Mouse (Mus musculus) midbrain, postnatal 0 days (tissue): Measurements from ENCODE around the gene Hapln2. TPM values are rescaled to one million over a fixed set of nuclear protein-coding genes. Genes with fewer than 3 reads are reported as not detected.

ENCODE experiments used
- ATAC-seq: fragments of 200-750 bp; cut with Nextera tagmentation; 2 replicates; pipeline ENCODE4 v1.8.0; 2017; ENCODE audit warnings: moderate number of reproducible peaks, mild to moderate bottlenecking, moderate TSS enrichment, moderate library complexity; ENCODE audit not compliant: low FRiP score
- DNase-seq: peaks from one replicate; pipeline ENCODE4 v3.0.0-alpha.2; 2015; ENCODE audit warnings: low spot score
- H3K27ac ChIP-seq: fragments of 300-500 bp; sonication (generic); 2 replicates; pipeline ENCODE4 v1.5.1; 2014; ENCODE audit warnings: low read depth, mild to moderate bottlenecking, low read length, mixed read lengths
- H3K27me3 ChIP-seq: fragments of 300-500 bp; sonication (generic); 2 replicates; pipeline ENCODE4 v1.6.1; 2014; ENCODE audit warnings: low read length, control low read depth, mixed read lengths; ENCODE audit not compliant: insufficient read depth
- H3K36me3 ChIP-seq: fragments of 300-500 bp; sonication (generic); 2 replicates; pipeline ENCODE4 v1.6.1; 2014; ENCODE audit warnings: low read length, control low read depth, mixed read lengths; ENCODE audit not compliant: insufficient read depth
- H3K4me1 ChIP-seq: fragments of 300-500 bp; sonication (generic); 2 replicates; pipeline ENCODE4 v1.6.1; 2014; ENCODE audit warnings: mild to moderate bottlenecking, control low read depth, antibody characterized with exemption, low read length, mixed read lengths; ENCODE audit not compliant: insufficient read depth
- H3K4me2 ChIP-seq: fragments of 300-500 bp; sonication (generic); 2 replicates; pipeline ENCODE4 v1.6.1; 2014; ENCODE audit warnings: low read depth, mild to moderate bottlenecking, low read length, mixed read lengths; ENCODE audit not compliant: poor library complexity, severe bottlenecking
- H3K4me3 ChIP-seq: fragments of 300-500 bp; sonication (generic); 2 replicates; pipeline ENCODE4 v1.5.1; 2014; ENCODE audit warnings: low read depth, mild to moderate bottlenecking, low read length, moderate library complexity
- H3K9ac ChIP-seq: fragments of 300-500 bp; sonication (generic); replicated peaks from 2 replicates; pipeline ENCODE4 v1.6.1; 2014; ENCODE audit warnings: mild to moderate bottlenecking, low read length, moderate library complexity, mixed read lengths; ENCODE audit not compliant: poor library complexity, severe bottlenecking
- H3K9me3 ChIP-seq: fragments of 300-500 bp; sonication (generic); 2 replicates; pipeline ENCODE4 v1.6.1; 2016; ENCODE audit warnings: low read length, control low read depth
- CTCF ChIP-seq: IDR thresholded peaks from 2 replicates; pipeline ENCODE4 v1.5.1; 2016; ENCODE audit warnings: antibody characterized with exemption, mild to moderate bottlenecking
- WGBS: fragments of 180-500 bp; shearing (Covaris S2); extraction: QIAGEN DNeasy Blood & Tissue Kit; methylation state at CpG from one replicate; pipeline ENCODE4 v1.1.7; 2014; 5-methylcytosine and 5-hydroxymethylcytosine counted together
- polyA plus RNA-seq: library from polyadenylated mRNA; unstranded; fragments of >200 nt; fragmentation: Nextera tagmentation; extraction: Ambion mirVana; gene quantifications from 2 replicates; pipeline ENCODE4 v1.2.1, GENCODE M21; 2015
- total RNA-seq: library from RNA; depleted of rRNA; stranded (reverse); fragments of >200 nt; gene quantifications from 2 replicates; pipeline ENCODE4 v1.2.3, GENCODE M21; 2014; rRNA removed

Hapln2 gene
- total RNA-seq (2.4 and 3.0 TPM in 2 replicates), polyA plus RNA-seq (0.83 and 0.85 TPM in 2 replicates)

DNA sequence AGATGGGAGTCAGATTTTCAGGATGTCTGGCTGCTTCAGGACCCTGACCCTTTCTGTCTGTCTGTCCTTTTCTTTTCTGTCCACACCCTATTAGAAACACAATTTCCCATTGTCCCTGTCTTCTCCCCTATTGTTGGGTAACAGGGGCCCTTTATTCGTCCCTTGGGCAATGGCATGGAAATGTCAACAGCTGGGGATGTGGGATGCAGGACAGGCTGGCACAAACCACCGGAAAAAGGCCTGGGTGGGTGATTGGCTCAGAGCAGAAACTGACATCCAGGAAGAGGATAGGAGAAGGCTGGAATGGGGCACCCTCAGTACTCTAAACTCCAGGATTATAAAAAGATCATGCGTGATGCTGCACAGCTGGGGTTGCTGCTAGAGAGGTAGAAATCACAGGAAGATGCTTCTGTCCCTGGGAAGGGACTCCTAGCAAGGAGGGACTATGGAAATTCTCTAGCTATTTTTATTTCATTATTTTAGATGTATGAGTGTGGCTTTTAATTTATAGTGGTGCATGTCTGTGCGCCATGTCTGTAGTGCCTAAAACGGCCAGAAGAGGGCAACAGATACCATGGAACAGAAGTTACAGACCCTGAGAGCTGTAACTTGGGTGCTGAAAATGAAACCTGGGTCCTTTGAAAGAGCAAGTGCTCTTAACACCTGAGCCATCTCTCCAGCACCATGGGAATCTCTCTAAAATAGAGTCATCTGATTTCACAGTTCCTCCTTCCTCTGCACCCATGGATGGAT is at the start of gene Hapln2:
Gene Hapln2, minus strand, starts transcription at position 150 of the 753 bp plus-strand sequence.
- Histone ChIP-seq H3K27me3 (peaks cover 36% of the 10 kb centered on the region), H3K4me1 (0 out of 2 replicates have a peak, but pooled peaks cover 5% of the 10 kb centered on the region), H3K9me3 (no peaks in the 10 kb centered on the region), H3K4me3 (no peak within 1 kb of the TSS), H3K4me2 (no peak within 1 kb of the TSS), H3K9ac (no peak within 1 kb of the TSS), H3K36me3 (no peaks in the 10 kb centered on the region), H3K27ac (no peak within 1 kb of the TSS)
- DNase-seq (no peak), ATAC-seq (no peak)
- peak; percentile 50 for TF ChIP-seq CTCF
- 50% methylated on average over 5 of the region's 5 CpGs for WGBS

DNA sequence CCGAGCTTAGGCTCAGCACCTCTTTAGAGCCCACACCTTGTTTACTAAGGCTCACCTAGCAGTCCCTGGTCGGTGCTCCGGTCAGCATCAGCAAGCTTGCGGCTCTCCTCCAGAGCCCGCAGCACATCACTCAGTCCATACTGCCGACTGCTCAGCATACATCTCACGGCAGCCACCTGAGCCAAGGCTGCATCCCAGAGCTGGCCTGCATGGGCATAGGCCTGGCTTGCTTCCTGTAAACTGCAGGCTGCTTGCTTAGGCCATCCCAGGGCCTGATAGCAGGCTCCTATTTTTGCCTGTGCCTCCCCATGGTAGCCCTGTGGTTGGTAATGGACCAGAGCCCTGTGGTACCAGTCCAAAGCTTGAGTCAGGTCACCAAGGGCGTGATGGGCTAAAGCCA is 47.4 kb upstream of the Hapln2 start:
- Histone ChIP-seq H3K4me3 (no peak overlapping the region), H3K36me3 (no peaks in the 10 kb centered on the region), H3K4me1 (no peaks in the 10 kb centered on the region), H3K4me2 (no peak overlapping the region), H3K9ac (no peak overlapping the region), H3K27me3 (no peaks in the 10 kb centered on the region), H3K27ac (no peak overlapping the region), H3K9me3 (no peaks in the 10 kb centered on the region)
- no peak for ATAC-seq
- TF ChIP-seq CTCF, result no peak
- DNase-seq, result no peak
- 76% methylated on average over 8 of the region's 8 CpGs for WGBS

DNA sequence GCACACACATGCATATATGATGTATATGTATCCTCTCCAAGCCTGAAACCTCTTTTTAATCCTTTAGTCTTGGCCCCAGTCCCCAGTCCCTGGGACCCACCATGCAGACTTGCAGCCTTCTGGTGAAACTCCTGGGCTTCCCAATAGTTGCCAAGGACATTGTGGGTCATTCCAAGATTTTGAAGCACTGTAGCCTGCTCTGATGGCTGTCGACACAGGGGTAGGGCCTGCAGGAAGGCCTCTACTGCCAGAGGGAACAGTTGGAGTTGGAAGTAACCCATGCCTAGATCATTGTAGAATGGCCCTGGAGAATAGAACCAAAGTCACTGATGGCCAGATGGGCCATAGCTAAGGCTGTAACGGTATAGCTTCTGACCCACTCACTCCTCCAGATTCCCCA is 47.0 kb upstream of the Hapln2 start:
- TF ChIP-seq CTCF, result no peak
- no peak for DNase-seq

DNA sequence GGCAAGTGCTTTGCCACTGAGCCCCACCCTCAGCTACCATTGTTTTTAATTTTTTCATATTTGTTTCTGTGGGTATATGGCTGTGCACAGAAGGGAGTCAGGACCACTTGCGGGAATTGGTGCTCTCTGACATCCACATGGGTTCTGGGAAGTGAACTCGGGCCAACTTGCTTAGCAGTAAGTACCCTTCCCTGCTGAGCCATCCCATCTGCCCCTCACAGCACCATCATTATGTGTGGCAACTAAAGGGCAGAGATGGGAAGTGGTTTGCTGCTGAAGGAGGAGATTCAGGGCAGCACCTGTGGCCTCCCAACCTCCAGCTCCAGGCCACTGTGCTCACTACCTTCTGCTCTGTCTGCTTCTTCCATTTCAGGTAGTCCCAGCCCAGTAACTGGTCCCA is 46.2 kb upstream of the Hapln2 start:
- ATAC-seq (no peak), DNase-seq (no peak)
- H3K4me2 ChIP-seq, result no peak overlapping the region
- no peaks in the 10 kb centered on the region for H3K9me3 ChIP-seq
- no peaks in the 10 kb centered on the region for H3K36me3 ChIP-seq
- no peak overlapping the region for H3K4me3 ChIP-seq
- 76% methylated on average over 2 of the region's 2 CpGs for WGBS
- no peak for TF ChIP-seq CTCF
- no peak overlapping the region for H3K27ac ChIP-seq
- H3K27me3 ChIP-seq, result no peaks in the 10 kb centered on the region
- H3K4me1 ChIP-seq, result no peaks in the 10 kb centered on the region
- no peak overlapping the region for H3K9ac ChIP-seq

More for the DNA sequence above, 47.0 kb upstream of the Hapln2 start:
- Histone ChIP-seq H3K36me3 (no peaks in the 10 kb centered on the region), H3K27me3 (no peaks in the 10 kb centered on the region), H3K4me1 (no peaks in the 10 kb centered on the region), H3K9ac (no peak overlapping the region), H3K9me3 (no peaks in the 10 kb centered on the region), H3K4me3 (no peak overlapping the region), H3K4me2 (no peak overlapping the region), H3K27ac (no peak overlapping the region)
- no peak for ATAC-seq
- WGBS, result 67% methylated on average over 2 of the region's 2 CpGs

DNA sequence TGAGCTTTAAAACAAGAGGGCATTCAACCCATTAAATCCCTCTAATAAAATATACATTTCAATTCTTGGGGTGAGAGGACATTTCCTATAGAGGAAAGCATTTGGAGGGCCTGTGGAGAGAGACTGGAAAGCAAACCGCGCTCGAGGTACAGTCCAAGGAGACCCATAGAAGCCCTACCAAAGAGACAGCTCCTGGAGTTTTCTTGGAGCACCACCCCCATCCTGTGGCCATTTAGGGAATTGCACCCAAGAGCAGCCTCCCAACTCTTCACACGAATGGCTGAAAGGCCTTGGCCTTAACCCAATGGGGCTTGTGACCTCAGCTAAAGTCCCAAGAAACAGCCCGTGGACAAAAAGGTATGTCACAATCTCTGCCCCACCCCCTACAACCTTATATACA is 44.4 kb upstream of the Hapln2 start:
- Histone ChIP-seq H3K9ac (no peak overlapping the region), H3K4me3 (no peak overlapping the region), H3K36me3 (no peaks in the 10 kb centered on the region), H3K4me2 (no peak overlapping the region), H3K27ac (no peak overlapping the region), H3K9me3 (no peaks in the 10 kb centered on the region), H3K4me1 (no peaks in the 10 kb centered on the region), H3K27me3 (no peaks in the 10 kb centered on the region)
- DNase-seq (peak; percentile 86), ATAC-seq (peak; percentile 76)
- WGBS, result 3% methylated on average over 5 of the region's 5 CpGs
- TF ChIP-seq CTCF, result peak; percentile 97

GRCm38 (mm10) chr3:88068386-88068785 is 41.0 kb upstream of the Hapln2 start:
- H3K4me3 ChIP-seq, result no peak overlapping the region
- ATAC-seq (no peak), DNase-seq (peak; percentile 32)
- no peak overlapping the region for H3K4me2 ChIP-seq
- WGBS, result 24% methylated on average over 2 of the region's 2 CpGs
- no peak overlapping the region for H3K27ac ChIP-seq
- H3K4me1 ChIP-seq, result no peaks in the 10 kb centered on the region
- H3K27me3 ChIP-seq, result no peaks in the 10 kb centered on the region
- H3K36me3 ChIP-seq, result no peaks in the 10 kb centered on the region
- H3K9ac ChIP-seq, result no peak overlapping the region
- no peaks in the 10 kb centered on the region for H3K9me3 ChIP-seq
- TF ChIP-seq CTCF, result no peak
